Mouse (Mus musculus) embryonic stem cell, embryonic (primary cell): ENCODE measurements around the gene Cyp2w1.

Experiments used
- CTCF ChIA-PET, 4 experiments: fragments of 300-600 bp in 2 of 4; fragments of 350-600 bp in 2 of 4; sonication (Branson Sonifier 250); formaldehyde crosslinking; loops; one replicate each; lab custom pipeline; 2022; ENCODE audit warnings: inconsistent platforms in 2 of 4; lab: Charles Lee
- POLR2A ChIA-PET, 4 experiments: fragments of 300-600 bp in 2 of 4; fragments of 350-600 bp in 2 of 4; sonication (Branson Sonifier 250); formaldehyde crosslinking; loops; one replicate each; lab custom pipeline; 2022; ENCODE audit warnings: antibody characterized with exemption in 4 of 4, inconsistent platforms in 1 of 4; lab: Charles Lee

The Cyp2w1 gene

GRCm38 (mm10) chr5:139325395-139325966, 26.9 kb upstream of the Cyp2w1 start, which contains the start of gene Adap1:
Gene Adap1, minus strand, starts transcription at chr5:139325622.
- ChIA-PET CTCF (interaction anchor here (0.6 to 2.8 kb wide), 16 partner anchors 9 to 327 kb away, joined by 3 to 11 read pairs (median 3); no protein-coding TSS in a partner anchor), POLR2A (interaction anchor here (0.8 to 3.1 kb wide), 22 partner anchors 8 to 445 kb away, joined by 3 to 16 read pairs (median 4); partner anchors contain the start of genes Get4 (in 2 of the 4) and Pdgfa (in 1 of the 4))

GRCm38 (mm10) chr5:139326111-139326696, 26.2 kb upstream of the Cyp2w1 start:
- ChIA-PET CTCF (interaction anchor here (0.5 to 2.8 kb wide), 15 partner anchors 17 to 328 kb away, joined by 3 to 11 read pairs (median 4); no protein-coding TSS in a partner anchor), POLR2A (interaction anchor here (0.7 to 3.1 kb wide), 18 partner anchors 8 to 75 kb away, joined by 3 to 16 read pairs (median 4); partner anchors contain the start of gene Get4 (in 1 of the 4))

GRCm38 (mm10) chr5:139326986-139327633, 25.3 kb upstream of the Cyp2w1 start:
- POLR2A ChIA-PET, result interaction anchor here (0.6 to 5.7 kb wide), 22 partner anchors 7 to 402 kb away, joined by 3 to 33 read pairs (median 4); no protein-coding TSS in a partner anchor
- CTCF ChIA-PET, result interaction anchor here (0.5 to 2.8 kb wide), 17 partner anchors 10 to 440 kb away, joined by 3 to 11 read pairs (median 4); no protein-coding TSS in a partner anchor

GRCm38 (mm10) chr5:139327634-139328020, 24.8 kb upstream of the Cyp2w1 start:
- ChIA-PET POLR2A (interaction anchor here (0.6 to 5.7 kb wide), 19 partner anchors 9 to 402 kb away, joined by 3 to 33 read pairs (median 4); no protein-coding TSS in a partner anchor), CTCF (interaction anchor here (0.6 to 1.7 kb wide), 11 partner anchors 9 to 440 kb away, joined by 3 to 7 read pairs (median 4); no protein-coding TSS in a partner anchor)

- POLR2A ChIA-PET, result interaction anchor here in 2 of 4 experiments (0.7 to 6.0 kb wide), 10 partner anchors 8 to 217 kb away, joined by 3 to 37 read pairs (median 6); partner anchors contain the start of gene Cyp2w1 (in 1 of the 2)
- CTCF ChIA-PET, result interaction anchor here (0.6 to 5.6 kb wide), 15 partner anchors 10 to 60 kb away, joined by 3 to 114 read pairs (median 8); partner anchors contain the start of genes Cox19 (in 2 of the 4) and Cyp2w1 (in 2 of the 4)
Observed at GRCm38 (mm10) chr5:139330766-139331165, 21.7 kb upstream of the Cyp2w1 start.

- ChIA-PET POLR2A (interaction anchor here in 3 of 4 experiments (0.6 to 6.0 kb wide), 23 partner anchors 9 to 1057 kb away, joined by 3 to 37 read pairs (median 4); partner anchors contain the start of genes Cyp2w1 (in 2 of the 3), Cox19 (in 1 of the 3), Get4 (in 1 of the 3) and Gpr146 (in 1 of the 3)), CTCF (interaction anchor here (0.5 to 5.6 kb wide), 60 partner anchors 9 to 1595 kb away, joined by 3 to 114 read pairs (median 4); partner anchors contain the start of genes Cox19 (in 2 of the 4), Cyp2w1 (in 2 of the 4), Dnaaf5 (in 1 of the 4) and Get4 (in 1 of the 4))
Observed at GRCm38 (mm10) chr5:139331742-139332141, 20.7 kb upstream of the Cyp2w1 start.

- POLR2A ChIA-PET, result interaction anchor here in 3 of 4 experiments (0.5 to 6.0 kb wide), 17 partner anchors 9 to 252 kb away, joined by 3 to 37 read pairs (median 5); partner anchors contain the start of genes Cox19 (in 2 of the 3), Cyp2w1 (in 2 of the 3) and Get4 (in 1 of the 3)
- CTCF ChIA-PET, result interaction anchor here (0.9 to 5.6 kb wide), 28 partner anchors 8 to 418 kb away, joined by 3 to 114 read pairs (median 6); partner anchors contain the start of genes Cox19 (in 2 of the 4), Cyp2w1 (in 2 of the 4), Get4 (in 1 of the 4) and Zfand2a (in 1 of the 4)
Observed at GRCm38 (mm10) chr5:139332590-139333272, 19.7 kb upstream of the Cyp2w1 start.

- POLR2A ChIA-PET, result interaction anchor here in 3 of 4 experiments (0.6 to 6.0 kb wide), 13 partner anchors 10 to 436 kb away, joined by 3 to 37 read pairs (median 5); partner anchors contain the start of genes Cox19 (in 2 of the 3) and Cyp2w1 (in 1 of the 3)
- CTCF ChIA-PET, result interaction anchor here (0.5 to 5.6 kb wide), 22 partner anchors 9 to 672 kb away, joined by 3 to 114 read pairs (median 5); partner anchors contain the start of genes Cyp2w1 (in 2 of the 4) and Cox19 (in 1 of the 4)
Observed at GRCm38 (mm10) chr5:139333301-139334013, 19.0 kb upstream of the Cyp2w1 start.

GRCm38 (mm10) chr5:139334394-139334793, 18.0 kb upstream of the Cyp2w1 start:
- ChIA-PET POLR2A (interaction anchor here in 3 of 4 experiments (0.6 to 6.0 kb wide), 10 partner anchors 8 to 437 kb away, joined by 3 to 37 read pairs (median 4); partner anchors contain the start of genes Cox19 (in 1 of the 3) and Cyp2w1 (in 1 of the 3)), CTCF (interaction anchor here (0.6 to 5.6 kb wide), 22 partner anchors 8 to 488 kb away, joined by 3 to 114 read pairs (median 4); partner anchors contain the start of genes Cyp2w1 (in 2 of the 4), Adap1 (in 1 of the 4) and Cox19 (in 1 of the 4))

- ChIA-PET CTCF (no interaction called here), POLR2A (no interaction called here)
Observed at GRCm38 (mm10) chr5:139335634-139336033, 16.8 kb upstream of the Cyp2w1 start.

GRCm38 (mm10) chr5:139337826-139338370, 14.5 kb upstream of the Cyp2w1 start:
- CTCF ChIA-PET, result interaction anchor here (0.6 to 3.0 kb wide), 10 partner anchors 15 to 229 kb away, joined by 3 to 25 read pairs (median 4); partner anchors contain the start of genes 3110082I17Rik (in 1 of the 4), Cox19 (in 1 of the 4) and Cyp2w1 (in 1 of the 4)
- POLR2A ChIA-PET, result interaction anchor here in 3 of 4 experiments (0.6 to 2.7 kb wide), 29 partner anchors 10 to 957 kb away, joined by 3 to 16 read pairs (median 4); partner anchors contain the start of genes Adap1 (in 2 of the 3), Get4 (in 2 of the 3), Cox19 (in 1 of the 3) and Cyp2w1 (in 1 of the 3)

GRCm38 (mm10) chr5:139338403-139338802, 14.0 kb upstream of the Cyp2w1 start:
- POLR2A ChIA-PET, result interaction anchor here in 3 of 4 experiments (0.6 to 2.7 kb wide), 29 partner anchors 11 to 1085 kb away, joined by 3 to 16 read pairs (median 4); partner anchors contain the start of genes Adap1 (in 2 of the 3), Get4 (in 2 of the 3), 3110082I17Rik (in 1 of the 3) and Cox19 (in 1 of the 3)
- CTCF ChIA-PET, result interaction anchor here (0.6 to 3.0 kb wide), 11 partner anchors 14 to 229 kb away, joined by 3 to 25 read pairs (median 4); partner anchors contain the start of genes 3110082I17Rik (in 1 of the 4), Cox19 (in 1 of the 4) and Cyp2w1 (in 1 of the 4)

- ChIA-PET CTCF (interaction anchor here (0.7 to 6.8 kb wide), 8 partner anchors 7 to 157 kb away, joined by 3 to 81 read pairs (median 6); partner anchors contain the start of genes Cox19 (in 1 of the 4) and Cyp2w1 (in 1 of the 4)), POLR2A (interaction anchor here in 3 of 4 experiments (0.7 to 2.7 kb wide), 25 partner anchors 11 to 1085 kb away, joined by 3 to 16 read pairs (median 4); partner anchors contain the start of genes Adap1 (in 2 of the 3), Get4 (in 2 of the 3), 3110082I17Rik (in 1 of the 3) and Cox19 (in 1 of the 3))
Observed at GRCm38 (mm10) chr5:139338891-139339290, 13.5 kb upstream of the Cyp2w1 start.

GRCm38 (mm10) chr5:139344021-139344686, 8.3 kb upstream of the Cyp2w1 start:
- ChIA-PET CTCF (interaction anchor here (0.5 to 6.8 kb wide), 57 partner anchors 9 to 411 kb away, joined by 3 to 107 read pairs (median 4); partner anchors contain the start of genes Cyp2w1 (in 4 of the 4), Adap1 (in 2 of the 4) and Get4 (in 1 of the 4)), POLR2A (interaction anchor here (0.5 to 2.4 kb wide), 32 partner anchors 9 to 352 kb away, joined by 3 to 37 read pairs (median 4); partner anchors contain the start of genes Adap1 (in 2 of the 4), Get4 (in 2 of the 4), Cyp2w1 (in 1 of the 4) and Pdgfa (in 1 of the 4))
